Mouse (Mus musculus) kidney, adult 2 months (tissue): ENCODE data around the gene Ung. TPM values are rescaled to one million over a fixed set of nuclear protein-coding genes. Genes with fewer than 3 reads are reported as not detected.

Experiments used
- DNase-seq: peaks from one replicate; pipeline ENCODE4 v3.0.0; 2021
- H3K27ac ChIP-seq: fragments of 200-500 bp; 2 replicates; pipeline ENCODE4 v1.5.1; 2012; ENCODE audit warnings: low read depth, low read length, control low read depth, inconsistent platforms; ENCODE audit not compliant: insufficient read depth
- H3K27me3 ChIP-seq: fragments of 200-500 bp; replicated peaks from 2 replicates; pipeline ENCODE4 v1.6.1; 2012; ENCODE audit warnings: mild to moderate bottlenecking, moderate library complexity, low read length, inconsistent platforms; ENCODE audit not compliant: control insufficient read depth, insufficient read depth
- H3K36me3 ChIP-seq: fragments of 200-500 bp; 2 replicates; pipeline ENCODE4 v1.6.1; 2012; ENCODE audit warnings: mild to moderate bottlenecking, moderate library complexity, low read length, inconsistent platforms; ENCODE audit not compliant: control insufficient read depth, insufficient read depth
- H3K4me1 ChIP-seq: fragments of 200-500 bp; 2 replicates; pipeline ENCODE4 v1.6.1; 2011; ENCODE audit warnings: low read length; ENCODE audit not compliant: control insufficient read depth, insufficient read depth
- H3K4me3 ChIP-seq: fragments of 200-500 bp; 2 replicates; pipeline ENCODE4 v1.5.1; 2011; ENCODE audit warnings: mild to moderate bottlenecking, low read depth, low read length, control low read depth; ENCODE audit not compliant: insufficient read depth
- CTCF ChIP-seq: fragments of 200-500 bp; conservative IDR thresholded peaks from 2 replicates; pipeline ENCODE4 v1.5.1; 2011; ENCODE audit warnings: low read depth, mild to moderate bottlenecking, control low read depth, low read length, moderate library complexity, mixed read lengths; ENCODE audit not compliant: insufficient read depth, insufficient read length
- POLR2A ChIP-seq: fragments of 200-500 bp; IDR thresholded peaks from one replicate; pipeline ENCODE4 v1.6.1; 2011; ENCODE audit warnings: low read depth, low read length, control low read depth
- WGBS: fragments of 180-500 bp; shearing (Covaris S2); methylation state at CpG from one replicate; pipeline ENCODE4 v1.1.7; 2018; 5-methylcytosine and 5-hydroxymethylcytosine counted together
- polyA plus RNA-seq: library from polyadenylated mRNA; depleted of rRNA; stranded (reverse); fragments of >200 nt; gene quantifications from 2 replicates; pipeline ENCODE4 v1.2.3, GENCODE M21; 2012

The Ung gene
- polyA plus RNA-seq, 1 experiment, result 3.7 TPM

GRCm38 (mm10) chr5:114157236-114157635 lies 27.1 kb downstream of the Ung start:
- no peaks in the 10 kb centered on the region for H3K27me3 ChIP-seq
- H3K27ac ChIP-seq, result no peak overlapping the region
- H3K4me1 ChIP-seq, result peaks cover 10% of the 10 kb centered on the region; the same call in 1 of the 2 replicates
- no peak overlapping the region for H3K4me3 ChIP-seq
- 73% methylated on average over 7 of the region's 7 CpGs for WGBS
- no peak for DNase-seq
- no peaks in the 10 kb centered on the region for H3K36me3 ChIP-seq
- no peak for TF ChIP-seq POLR2A
- TF ChIP-seq CTCF, result no peak; the same call in 1 of the 2 replicates

DNA sequence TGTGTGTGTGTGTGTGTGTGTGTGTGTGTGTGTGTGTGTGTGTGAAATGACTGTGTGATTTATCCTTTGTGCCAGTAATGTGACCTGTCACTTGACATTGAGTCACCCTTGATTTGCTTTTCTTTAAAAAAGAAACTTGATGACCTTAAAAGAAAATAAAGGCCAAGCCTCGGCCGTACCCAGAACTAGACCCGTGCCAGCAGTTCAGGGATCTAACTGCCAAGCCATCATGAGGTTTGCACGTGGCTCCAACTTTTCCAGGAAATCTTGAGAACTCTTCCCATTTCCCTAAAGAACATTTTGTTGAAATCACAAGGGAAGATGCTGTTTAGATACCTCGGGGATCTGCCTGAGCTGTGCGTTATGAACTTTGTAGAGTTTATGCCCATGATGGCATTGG lies 31.2 kb downstream of the Ung start:
- Histone ChIP-seq H3K4me1 (peaks cover 7% of the 10 kb centered on the region; the same call in 1 of the 2 replicates), H3K36me3 (no peaks in the 10 kb centered on the region), H3K4me3 (no peak overlapping the region), H3K27ac (peak overlapping the region; percentile 63; the same call in 1 of the 2 replicates), H3K27me3 (no peaks in the 10 kb centered on the region)
- TF ChIP-seq POLR2A (no peak), CTCF (no peak)
- 44% methylated on average over 6 of the region's 6 CpGs for WGBS
- peak; percentile 46 for DNase-seq

DNA sequence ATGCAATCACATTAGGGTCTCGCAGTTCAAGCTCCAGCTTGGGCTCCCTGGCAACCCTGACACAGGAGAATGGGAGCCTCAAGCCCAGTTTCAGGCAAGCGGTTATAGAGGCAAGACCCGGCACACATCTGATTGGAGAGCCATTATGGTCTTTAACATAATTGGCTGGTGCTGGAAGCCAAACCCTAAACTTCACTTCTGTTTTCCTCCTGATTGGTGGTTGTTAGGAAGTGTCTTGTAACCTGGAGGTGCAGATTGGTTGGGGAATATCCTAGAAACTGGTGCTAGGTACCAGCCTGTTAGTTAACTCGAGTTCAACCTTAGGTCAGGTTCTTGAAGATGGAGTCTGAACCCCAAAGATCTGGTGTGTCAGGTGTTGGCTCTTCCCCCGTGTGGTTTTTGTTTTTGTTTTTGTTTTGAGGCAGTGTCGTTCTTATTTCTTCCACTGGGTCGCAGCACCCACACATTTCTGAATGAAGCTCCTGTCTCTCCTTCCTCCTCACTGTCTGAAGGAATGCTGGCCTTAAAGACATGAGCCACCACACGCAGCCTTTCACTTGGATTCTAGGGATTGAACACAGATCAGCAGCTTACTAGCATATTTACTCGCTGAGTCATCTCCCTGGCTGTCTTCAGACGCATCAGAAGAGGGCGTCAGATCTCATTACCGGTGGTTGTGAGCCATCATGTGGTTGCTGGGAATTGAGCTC lies 32.1 kb downstream of the Ung start:
- 0 out of 2 replicates have a peak, but pooled peaks have one; percentile 12 for TF ChIP-seq CTCF
- TF ChIP-seq POLR2A, result no peak
- no peak overlapping the region for H3K4me3 ChIP-seq
- 54% methylated on average over 12 of the region's 12 CpGs for WGBS
- no peaks in the 10 kb centered on the region for H3K36me3 ChIP-seq
- H3K27ac ChIP-seq, result peak overlapping the region; percentile 63; the same call in 1 of the 2 replicates
- H3K4me1 ChIP-seq, result peaks cover 7% of the 10 kb centered on the region; the same call in 1 of the 2 replicates
- no peak for DNase-seq
- no peaks in the 10 kb centered on the region for H3K27me3 ChIP-seq

GRCm38 (mm10) chr5:114163117-114163696 lies 33.0 kb downstream of the Ung start:
- Histone ChIP-seq H3K4me3 (no peak overlapping the region), H3K27ac (no peak overlapping the region), H3K4me1 (peaks cover 7% of the 10 kb centered on the region; the same call in 1 of the 2 replicates), H3K27me3 (no peaks in the 10 kb centered on the region), H3K36me3 (no peaks in the 10 kb centered on the region)
- 64% methylated on average over 6 of the region's 6 CpGs for WGBS
- TF ChIP-seq CTCF, result no peak
- no peak for TF ChIP-seq POLR2A
- DNase-seq, result no peak

DNA sequence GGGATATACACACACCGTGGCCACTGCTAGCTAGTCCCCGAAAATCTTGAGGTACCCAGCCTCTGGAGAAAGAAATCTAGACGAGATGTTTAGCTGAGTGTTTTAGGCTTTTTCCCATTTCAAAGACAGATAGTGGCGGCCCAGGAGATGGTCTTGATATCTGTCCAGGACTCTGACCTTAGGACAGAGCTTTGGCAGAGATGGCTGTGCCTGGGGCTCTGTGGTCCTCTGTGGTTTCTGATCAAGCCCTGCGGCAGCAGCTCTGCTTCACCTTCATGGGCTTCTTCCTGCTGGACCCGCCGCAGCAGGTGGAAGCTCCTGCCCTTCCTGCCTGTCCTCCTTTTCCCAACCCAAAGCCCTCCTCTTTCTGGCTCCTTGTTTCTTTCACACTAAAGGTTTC lies 40.2 kb downstream of the Ung start:
- Histone ChIP-seq H3K4me1 (no peaks in the 10 kb centered on the region), H3K4me3 (no peak overlapping the region), H3K36me3 (no peaks in the 10 kb centered on the region), H3K27ac (no peak overlapping the region), H3K27me3 (no peaks in the 10 kb centered on the region)
- DNase-seq, result no peak
- WGBS, result 87% methylated on average over 7 of the region's 7 CpGs
- no peak for TF ChIP-seq CTCF
- no peak for TF ChIP-seq POLR2A

GRCm38 (mm10) chr5:114172936-114173335 lies 42.8 kb downstream of the Ung start:
- Histone ChIP-seq H3K4me1 (peaks cover 4% of the 10 kb centered on the region; the same call in 1 of the 2 replicates), H3K27me3 (no peaks in the 10 kb centered on the region), H3K27ac (no peak overlapping the region), H3K4me3 (no peak overlapping the region), H3K36me3 (no peaks in the 10 kb centered on the region)
- no peak for TF ChIP-seq CTCF
- TF ChIP-seq POLR2A, result no peak
- DNase-seq, result no peak
- 92% methylated on average over 3 of the region's 3 CpGs for WGBS

DNA sequence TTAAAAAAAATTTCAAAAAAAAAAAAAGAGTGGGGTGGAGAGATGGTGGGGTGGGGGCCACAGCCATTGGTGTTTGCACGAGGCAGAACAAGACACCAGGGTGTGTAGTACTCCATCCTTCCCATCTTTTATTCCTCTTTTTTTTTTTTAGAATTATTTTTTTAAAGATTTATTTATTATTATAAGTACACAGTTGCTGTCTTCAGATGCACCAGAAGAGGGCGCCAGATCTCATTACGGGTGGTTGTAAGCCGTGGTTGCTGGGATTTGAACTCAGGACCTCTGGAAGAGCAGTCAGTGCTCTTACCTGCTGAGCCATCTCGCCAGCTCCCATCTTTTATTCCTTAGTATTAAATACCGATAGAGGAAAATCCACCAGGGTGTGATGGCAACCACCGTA lies 43.3 kb downstream of the Ung start:
- Histone ChIP-seq H3K27me3 (no peaks in the 10 kb centered on the region), H3K4me1 (peaks cover 4% of the 10 kb centered on the region; the same call in 1 of the 2 replicates), H3K36me3 (no peaks in the 10 kb centered on the region), H3K27ac (no peak overlapping the region), H3K4me3 (no peak overlapping the region)
- 75% methylated on average over 7 of the region's 7 CpGs for WGBS
- DNase-seq, result no peak
- TF ChIP-seq CTCF (0 out of 2 replicates have a peak, but pooled peaks have one; percentile 11), POLR2A (no peak)
